Mouse (Mus musculus): ENCODE data around the gene Grhpr. TPM values are rescaled to one million over a fixed set of nuclear protein-coding genes. Genes with fewer than 3 reads are reported as not detected.
"Not testable (repeated sequence)": the region's sequence is repeated elsewhere in the genome, so short reads cannot be mapped to it uniquely, and the experiment has no call there.

Grhpr gene
- total RNA-seq, 2 experiments from 2014 or later: 153 to 162 TPM

DNA sequence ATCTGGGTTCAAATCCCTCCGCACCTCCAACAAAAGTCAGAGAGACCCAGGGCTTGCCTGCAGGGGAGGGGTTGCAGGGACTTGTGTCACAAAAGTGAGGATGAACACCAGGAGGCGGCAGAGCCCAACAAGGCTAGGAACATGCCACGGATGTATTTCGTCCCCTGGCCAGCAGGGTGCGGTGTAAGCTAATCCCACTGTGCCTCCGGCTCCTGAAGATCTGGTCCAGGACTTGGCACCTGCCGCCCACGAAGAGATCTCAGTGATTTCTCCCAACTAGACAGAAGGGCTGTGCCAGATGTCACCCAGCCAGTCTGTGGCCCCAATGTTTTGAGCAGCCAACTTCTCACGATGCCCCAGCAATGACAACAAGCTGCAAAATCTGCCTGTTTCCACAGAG is 7.7 kb upstream of the Grhpr start:
- peak; percentile 74 to 88 for DNase-seq (ENCODE audit: low spot score in 2 of 2)

DNA sequence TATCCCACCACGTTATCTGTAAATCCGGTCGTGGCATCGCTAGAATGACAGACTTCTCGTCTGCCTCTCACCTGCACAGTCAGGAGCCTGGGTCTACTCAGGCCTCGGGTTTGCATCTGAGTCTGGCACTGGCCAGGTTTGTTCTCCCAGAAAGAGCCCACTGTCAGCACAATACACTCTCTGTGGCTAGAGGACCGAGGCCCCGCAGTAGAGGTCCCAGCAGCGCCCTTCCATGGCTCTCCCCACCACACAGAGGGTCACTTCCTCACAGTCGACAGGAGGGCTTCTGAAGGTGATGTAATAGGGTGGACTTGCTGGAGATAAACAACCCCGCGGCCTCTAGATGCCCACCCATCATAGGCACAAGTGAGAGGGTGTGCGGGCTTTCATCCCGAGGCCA is 7.3 kb upstream of the Grhpr start:
- no peak for DNase-seq (ENCODE audit: low spot score in 2 of 2)

GRCm38 (mm10) chr4:44974331-44974730 is 6.9 kb upstream of the Grhpr start:
- no peak for DNase-seq (ENCODE audit: low spot score in 2 of 2)

DNA sequence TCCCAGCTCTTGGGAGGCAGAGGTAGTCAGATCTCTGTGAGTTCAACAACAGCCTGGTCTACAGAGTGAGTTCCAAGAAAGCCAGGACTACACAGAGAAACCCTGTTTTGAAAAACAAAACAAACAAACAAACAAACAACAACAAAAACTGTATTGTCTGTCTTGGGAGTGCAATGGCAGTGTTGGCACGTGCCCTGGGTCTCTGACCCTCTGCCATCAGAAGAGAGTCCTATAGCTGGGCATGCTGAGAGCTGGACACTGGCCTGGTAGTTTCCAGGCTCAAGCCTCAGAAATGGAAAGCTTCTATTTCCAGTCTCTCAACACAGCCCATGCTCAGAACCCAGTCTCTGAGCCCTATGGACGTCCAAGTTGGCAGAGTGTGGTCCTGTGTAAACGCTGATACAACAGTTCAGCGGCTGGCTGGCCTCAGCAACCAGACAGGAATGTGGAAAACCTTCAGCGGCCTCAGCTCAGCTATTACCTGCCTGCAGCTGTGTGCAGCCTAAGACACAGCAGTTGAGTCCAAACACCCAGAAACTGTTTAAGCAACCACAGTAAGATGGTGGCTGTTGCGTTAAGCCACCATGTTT is 5.1 kb upstream of the Grhpr start:
- DNase-seq (ENCODE audit: low spot score in 2 of 2): no peak

GRCm38 (mm10) chr4:44976921-44977710 is 4.1 kb upstream of the Grhpr start:
- no peak for DNase-seq (ENCODE audit: low spot score in 2 of 2)

DNA sequence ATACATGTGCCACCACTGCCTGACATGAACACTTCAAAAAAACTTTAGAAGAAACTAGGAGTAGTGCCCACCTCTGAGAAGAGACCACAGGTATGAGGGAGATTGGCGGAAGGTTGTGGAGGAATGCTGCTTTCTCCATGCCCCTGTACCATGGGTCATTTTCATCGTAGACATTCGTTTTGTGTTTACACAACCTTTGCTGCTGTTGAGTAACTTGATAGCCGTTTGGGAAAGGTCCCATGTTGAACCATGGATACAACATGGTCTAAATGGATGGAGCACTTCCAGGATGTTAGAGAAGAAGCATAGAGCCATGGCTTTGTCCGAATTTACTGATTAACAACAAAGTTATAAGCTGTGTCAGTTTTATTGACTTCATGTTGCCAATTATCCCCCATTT is 3.0 kb upstream of the Grhpr start:
- DNase-seq (ENCODE audit: low spot score in 2 of 2): no peak

GRCm38 (mm10) chr4:44979794-44980338 is 1.3 kb upstream of the Grhpr start:
- no peak for DNase-seq (ENCODE audit: low spot score in 2 of 2)

- no peak for DNase-seq (ENCODE audit: low spot score in 2 of 2)
These were observed 736 bp downstream of the Grhpr start for GRCm38 (mm10) chr4:44981974-44982287.

DNA sequence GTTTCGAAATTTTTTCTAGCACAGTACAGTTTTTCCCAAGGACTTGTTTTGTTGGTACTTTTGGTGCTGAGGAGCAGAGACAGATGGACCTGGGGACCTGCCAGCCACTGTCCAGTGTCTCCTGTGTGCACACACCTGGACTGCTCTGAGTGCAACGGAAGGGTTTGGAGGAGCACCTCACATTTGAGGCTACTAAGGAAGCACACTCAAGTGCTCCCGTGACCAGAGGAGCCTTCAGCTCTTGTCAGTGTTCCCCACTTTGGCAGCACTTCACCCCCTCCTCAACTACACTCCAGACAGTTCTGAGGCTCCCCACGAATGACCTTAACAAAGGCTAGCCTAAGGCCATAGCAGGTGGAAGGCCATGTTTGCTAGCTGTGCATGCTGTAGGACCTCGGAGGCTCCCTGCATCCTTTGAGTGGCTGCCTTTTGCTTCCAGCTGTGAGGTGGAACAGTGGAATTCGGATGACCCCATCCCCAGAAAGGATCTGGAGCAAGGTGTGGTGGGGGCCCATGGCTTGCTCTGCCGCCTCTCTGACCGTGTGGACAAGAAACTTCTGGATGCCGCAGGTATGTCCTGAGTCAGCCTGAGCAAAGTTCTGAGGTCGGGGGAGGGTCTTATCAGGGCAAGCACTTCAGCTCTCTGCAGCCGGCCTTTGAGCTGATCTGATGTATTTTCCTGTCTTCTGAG is 1.4 kb downstream of the Grhpr start:
- DNase-seq (ENCODE audit: low spot score in 2 of 2): no peak

GRCm38 (mm10) chr4:44983131-44983740 is 2.0 kb downstream of the Grhpr start:
- no peak for DNase-seq (ENCODE audit: low spot score in 2 of 2)

GRCm38 (mm10) chr4:44990560-44990959 is 9.4 kb downstream of the Grhpr start:
- no peak for DNase-seq (ENCODE audit: low spot score in 2 of 2)

DNA sequence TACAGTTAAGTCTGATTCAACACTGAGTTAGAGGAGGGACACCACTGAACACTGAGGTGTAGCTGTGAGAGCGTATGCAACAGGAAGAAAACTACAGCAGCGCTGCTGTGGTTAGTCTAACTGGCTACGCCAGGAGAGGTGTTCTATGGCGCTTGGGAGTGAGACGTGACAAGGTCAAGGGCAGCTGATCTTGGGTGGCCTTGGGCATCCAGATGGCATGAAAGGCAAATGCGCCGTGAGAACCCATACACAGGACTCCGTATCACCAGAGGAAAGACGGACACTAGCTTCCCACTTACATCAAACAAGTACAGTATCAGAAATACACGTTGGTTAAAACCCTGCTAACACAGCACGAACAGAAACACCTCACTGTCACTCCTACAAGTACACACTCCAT is 11.1 kb downstream of the Grhpr start:
- DNase-seq (ENCODE audit: low spot score in 2 of 2): not testable (repeated sequence)

DNA sequence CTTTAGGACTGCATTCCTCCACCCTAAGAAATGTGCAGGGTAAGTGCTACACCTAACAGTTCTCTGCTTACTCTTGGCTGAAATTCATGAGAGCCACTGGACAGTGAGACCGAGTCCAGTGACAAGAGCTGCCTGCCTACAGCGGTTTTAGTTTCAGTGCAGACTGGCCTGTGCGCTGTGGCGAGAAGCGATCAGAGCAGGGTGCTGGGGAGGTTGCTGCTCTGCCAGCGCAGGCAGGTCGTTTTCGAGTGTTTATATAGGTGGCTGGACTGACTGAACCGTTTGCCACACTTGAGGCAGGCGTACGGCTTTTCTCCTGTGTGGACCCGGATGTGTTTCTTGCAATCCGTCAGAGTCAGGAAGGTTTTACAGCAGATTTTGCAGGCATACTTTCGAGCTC is 12.0 kb downstream of the Grhpr start:
- DNase-seq (ENCODE audit: low spot score in 2 of 2): not testable (repeated sequence)

DNA sequence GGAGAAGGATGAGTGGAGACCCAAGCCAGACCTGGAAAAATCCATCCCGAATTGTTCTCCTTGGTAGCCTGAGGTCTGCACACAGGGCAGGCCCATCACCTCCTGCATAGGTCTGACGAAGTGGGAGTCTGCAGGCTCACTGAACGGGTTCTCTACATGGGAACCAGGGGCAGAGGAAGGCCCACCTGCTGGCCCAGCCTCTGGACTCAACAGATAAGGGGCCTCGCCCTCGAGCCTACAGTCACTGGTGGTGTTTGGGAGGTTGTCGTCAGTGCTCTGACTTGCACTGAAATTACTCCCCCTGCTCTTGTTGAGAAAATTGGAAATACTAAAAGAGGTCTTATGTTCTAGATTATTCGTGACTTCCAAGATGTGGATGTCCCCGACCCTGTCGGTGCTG is 12.7 kb downstream of the Grhpr start:
- DNase-seq (ENCODE audit: low spot score in 2 of 2): no peak

DNA sequence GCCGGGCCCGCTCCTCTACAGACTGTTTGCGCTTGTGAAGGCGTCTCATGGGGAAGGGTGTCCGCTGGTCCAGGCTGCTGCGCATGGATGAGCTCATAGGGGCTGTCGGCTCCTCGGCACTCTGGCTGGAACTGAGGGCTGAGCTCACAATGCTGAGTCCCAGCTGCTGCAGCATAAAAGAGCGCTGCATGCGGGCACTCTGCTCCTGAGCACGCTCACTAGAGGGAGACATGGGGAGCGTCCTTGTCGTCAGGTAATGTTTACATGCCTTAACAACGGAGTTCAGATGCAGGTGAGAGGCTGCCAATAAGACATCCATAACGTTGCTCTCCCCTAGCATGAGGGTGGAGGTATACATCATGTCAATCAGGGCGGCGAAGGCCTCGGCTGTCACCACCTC is 13.6 kb downstream of the Grhpr start:
- no peak for DNase-seq (ENCODE audit: low spot score in 2 of 2)

DNA sequence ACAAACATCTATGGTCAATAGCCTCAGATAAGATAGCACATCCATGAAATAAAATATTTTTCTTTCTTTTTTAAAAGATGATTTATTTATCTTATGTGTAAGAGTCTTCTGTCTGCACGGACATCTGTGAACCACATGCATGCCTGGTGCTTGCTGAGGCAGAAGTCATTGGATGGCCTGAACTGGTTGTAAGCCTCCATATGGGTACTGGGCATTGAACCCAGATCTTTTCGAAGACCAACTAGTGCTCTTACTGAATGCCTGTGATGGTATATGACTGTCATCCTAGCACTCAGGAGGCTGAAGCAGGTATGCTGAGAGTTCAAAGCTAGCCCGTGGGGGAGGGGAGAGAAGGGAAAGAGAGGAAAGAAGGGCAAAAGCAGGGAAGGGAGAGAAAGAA is 16.9 kb downstream of the Grhpr start:
- no peak for DNase-seq (ENCODE audit: low spot score in 2 of 2)

GRCm38 (mm10) chr4:45000001-45000400 is 18.8 kb downstream of the Grhpr start:
- no peak for DNase-seq (ENCODE audit: low spot score in 2 of 2)

DNA sequence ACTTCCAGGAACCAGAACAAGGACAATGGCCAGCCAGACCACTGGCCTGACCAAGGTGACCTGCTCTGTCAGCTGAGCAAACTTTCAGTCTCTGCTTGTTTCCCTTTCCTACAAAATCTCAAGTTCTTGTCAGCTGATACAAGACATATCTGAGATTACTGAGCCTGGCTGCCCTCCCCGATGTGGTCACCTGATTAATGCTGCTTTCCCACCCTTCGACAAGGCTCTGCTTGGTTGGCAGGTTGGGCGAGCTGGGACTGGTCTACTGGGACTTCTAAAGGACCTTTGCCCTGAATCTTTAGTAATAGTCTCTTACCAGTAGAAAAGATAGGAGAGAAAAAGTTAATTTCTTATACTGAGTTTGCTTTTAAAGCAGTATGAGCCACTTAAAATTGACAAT is 24.3 kb downstream of the Grhpr start:
- no peak for DNase-seq (ENCODE audit: low spot score in 2 of 2)

DNA sequence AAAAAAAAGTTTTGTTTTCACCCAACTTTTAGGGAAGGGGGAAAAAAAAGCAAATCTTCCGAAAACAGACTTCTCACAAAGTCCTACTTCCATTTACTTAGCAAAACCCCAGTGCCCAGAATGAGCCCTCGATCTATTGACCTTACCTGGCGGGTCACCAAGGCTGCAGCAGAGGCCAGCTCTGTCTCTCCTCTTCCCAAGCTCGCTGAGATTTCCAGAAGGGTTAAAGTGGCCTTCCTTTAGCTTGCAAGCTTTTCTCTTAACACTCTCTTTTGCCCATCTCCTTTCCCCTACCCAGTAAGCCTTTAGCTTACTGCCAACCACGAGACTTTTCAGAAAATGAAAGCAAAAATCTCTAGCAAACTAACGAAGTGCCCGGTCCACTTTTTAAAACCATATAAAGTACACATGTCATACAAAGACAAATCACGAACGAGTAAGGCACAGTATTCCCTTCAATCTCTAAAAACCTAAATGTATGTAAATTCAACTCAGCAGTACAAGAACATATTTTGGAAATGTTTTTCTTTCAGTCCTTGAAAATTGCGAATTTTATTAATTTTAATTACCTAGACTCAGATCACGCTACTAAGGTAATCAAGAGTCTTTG is 29.7 kb downstream of the Grhpr start:
- DNase-seq (ENCODE audit: low spot score in 2 of 2): no peak

GRCm38 (mm10) chr4:45011581-45012104 is 30.4 kb downstream of the Grhpr start:
- DNase-seq (ENCODE audit: low spot score in 2 of 2): peak; percentile 47 to 52
